Mouse (Mus musculus) erythroid progenitor cell, adult 5-6 weeks (primary cell): ENCODE data around the gene Usp46. TPM values are rescaled to one million over a fixed set of nuclear protein-coding genes. Genes with fewer than 3 reads are reported as not detected.
"Not testable (repeated sequence)": the region's sequence is repeated elsewhere in the genome, so short reads cannot be mapped to it uniquely, and the experiment has no call there.

Experiments
- ATAC-seq: replicated peaks from 2 replicates; pipeline ENCODE4 v1.8.0; 2016; ENCODE audit warnings: moderate number of reproducible peaks, mild to moderate bottlenecking, moderate TSS enrichment, inconsistent platforms; ENCODE audit not compliant: poor library complexity, low FRiP score, severe bottlenecking
- total RNA-seq, 2 experiments: library from RNA; stranded (forward) in 1 of 2; stranded (reverse) in 1 of 2; fragments of 150-400 nt in 1 of 2; fragments of 186-747, 209-891 nt in 1 of 2; gene quantifications; 2 replicates each; pipeline versions ENCODE4 v1.2.3 to v1.2.4; 2015 to 2017; ENCODE audit warnings: low replicate concordance in 2 of 2

The Usp46 gene
- total RNA-seq, 2 experiments from 2014 or later, result 73.0 to 141 TPM

DNA sequence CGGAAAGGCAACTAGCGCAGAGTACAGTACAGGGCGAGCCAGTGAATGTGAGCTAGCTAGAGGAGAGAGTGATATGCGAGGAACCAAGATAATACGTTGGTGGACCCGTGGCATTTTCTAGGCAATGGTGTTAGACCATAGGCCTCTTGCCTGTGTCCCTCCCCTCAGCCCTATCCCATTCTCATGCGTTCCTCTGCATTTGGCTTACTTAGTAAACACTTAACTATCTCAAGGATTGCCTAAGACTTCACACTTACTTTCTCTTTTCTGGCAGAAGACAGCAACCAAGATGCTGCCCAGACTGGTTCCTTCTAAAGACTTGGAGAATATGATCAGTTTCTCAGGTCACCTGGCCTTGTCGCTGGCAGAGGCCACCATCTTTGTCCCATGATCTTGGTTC lies 98.9 kb downstream of the Usp46 start:
- ATAC-seq, result no peak

DNA sequence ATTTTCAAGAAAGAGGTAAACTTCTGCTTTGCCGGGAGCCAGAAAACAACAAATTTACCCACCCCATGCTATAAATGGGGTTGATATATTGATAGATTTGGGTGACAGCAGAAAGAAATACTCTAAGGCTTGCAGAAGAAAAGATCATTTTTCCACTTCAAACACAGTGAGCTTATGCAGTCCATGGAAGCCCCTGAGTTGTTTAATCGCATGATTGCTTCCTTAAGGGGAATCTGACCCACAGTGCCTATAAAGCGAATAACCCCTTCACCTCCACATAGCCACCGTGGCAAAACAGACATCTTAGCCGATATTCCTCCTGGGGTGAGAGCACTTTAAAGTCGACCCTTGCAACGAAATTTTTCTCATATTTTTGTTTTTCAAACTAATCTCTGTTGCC lies 108.5 kb downstream of the Usp46 start:
- ATAC-seq, result no peak

DNA sequence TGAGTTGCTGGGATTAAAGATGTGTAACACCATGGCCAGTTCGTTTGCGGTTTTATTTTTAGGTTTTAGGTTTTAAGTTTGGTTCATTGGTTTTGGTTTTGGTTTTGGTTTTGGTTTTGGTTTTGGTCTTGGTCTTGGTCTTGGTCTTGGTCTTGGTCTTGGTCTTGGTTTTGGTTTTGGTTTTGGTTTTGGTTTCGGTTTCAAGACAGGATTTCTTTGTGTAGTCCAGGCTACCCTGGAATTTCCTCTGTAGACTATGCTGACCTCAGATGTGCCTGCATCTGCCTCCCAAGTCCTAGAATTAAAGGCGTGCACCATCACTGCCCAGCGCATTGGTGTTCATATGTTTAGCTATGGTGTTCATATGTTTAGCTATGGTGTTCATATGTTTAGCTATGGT lies 109.6 kb downstream of the Usp46 start:
- ATAC-seq, result not testable (repeated sequence)

DNA sequence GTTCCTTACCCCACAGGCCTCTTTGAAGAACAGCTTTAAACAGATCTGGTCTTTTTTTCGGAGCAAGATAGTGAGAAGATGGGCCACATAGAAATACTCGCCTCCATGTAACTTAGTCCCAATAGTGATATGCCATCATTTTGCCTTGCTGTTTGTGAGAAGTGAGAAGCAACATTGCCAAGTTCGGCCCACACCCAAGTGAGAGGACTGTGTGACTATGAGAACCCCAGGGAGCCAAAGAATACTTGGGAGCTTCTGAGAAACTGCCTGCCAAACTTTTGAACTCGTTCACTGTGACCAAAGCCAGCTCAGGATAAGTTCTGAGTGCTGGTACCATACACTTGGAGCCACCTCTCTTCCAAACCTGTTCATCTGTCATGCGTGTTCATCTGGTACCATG lies 110.1 kb downstream of the Usp46 start:
- ATAC-seq, result no peak

DNA sequence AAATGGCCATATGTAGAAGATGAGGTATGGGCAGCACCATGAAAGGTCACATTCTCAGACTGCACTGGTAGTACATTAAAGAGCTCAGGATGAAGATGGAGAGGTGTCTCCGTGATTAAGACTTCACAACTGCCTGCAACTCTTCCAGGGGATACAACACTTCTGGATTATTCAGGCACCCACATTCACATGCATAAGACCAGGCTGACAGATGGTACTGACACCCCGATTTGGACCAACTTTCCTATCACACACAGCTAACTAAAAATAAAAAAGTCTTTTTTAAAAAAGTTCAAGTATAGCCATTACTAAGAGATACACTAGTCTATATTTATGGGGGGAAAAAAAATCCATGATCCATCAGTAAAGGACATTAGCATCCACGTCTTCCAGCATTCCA lies 112.5 kb downstream of the Usp46 start:
- no peak for ATAC-seq

DNA sequence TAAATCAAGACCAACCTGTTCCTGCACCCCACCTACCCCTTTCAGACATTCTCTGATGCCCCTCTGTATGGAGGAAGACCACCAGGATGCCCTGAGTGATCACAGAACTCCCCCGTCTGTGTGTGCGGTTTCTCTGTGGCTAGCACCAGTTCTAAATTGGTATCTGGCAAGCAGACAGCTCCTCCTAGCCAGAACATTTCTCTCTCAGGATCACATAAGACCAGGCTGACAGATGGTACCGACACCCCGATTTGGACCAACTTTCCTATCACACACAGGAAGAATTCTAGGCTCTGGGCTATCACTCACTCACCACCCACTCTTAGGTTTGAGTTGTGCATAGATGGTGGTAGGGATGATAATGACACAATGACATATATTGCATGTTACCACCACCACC lies 113.2 kb downstream of the Usp46 start:
- no peak for ATAC-seq

DNA sequence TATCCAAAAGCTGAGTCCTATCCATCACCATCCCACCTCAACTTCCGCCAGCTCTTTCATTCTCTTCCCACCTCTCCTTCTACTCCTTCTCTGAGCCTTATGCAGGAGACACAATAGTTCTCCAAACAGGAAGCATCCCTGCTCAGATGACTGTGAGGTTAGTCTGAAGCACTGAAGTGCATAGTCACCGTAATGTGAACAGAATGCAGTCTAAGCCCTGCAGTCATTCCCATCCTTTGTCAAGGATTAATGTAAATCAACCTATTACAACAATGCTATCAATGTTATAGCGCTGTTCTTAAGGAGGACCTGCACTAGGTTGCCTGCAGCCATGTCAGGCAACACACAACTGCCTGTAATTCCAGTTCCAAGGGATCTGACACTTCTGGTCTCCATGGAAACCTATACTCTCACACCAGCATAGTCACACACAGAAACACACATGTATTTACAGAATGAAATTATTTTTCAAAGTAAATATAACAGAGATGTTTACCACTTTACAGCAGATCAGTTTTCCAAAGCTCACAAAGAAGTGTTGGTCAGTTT lies 115.1 kb downstream of the Usp46 start:
- no peak for ATAC-seq

DNA sequence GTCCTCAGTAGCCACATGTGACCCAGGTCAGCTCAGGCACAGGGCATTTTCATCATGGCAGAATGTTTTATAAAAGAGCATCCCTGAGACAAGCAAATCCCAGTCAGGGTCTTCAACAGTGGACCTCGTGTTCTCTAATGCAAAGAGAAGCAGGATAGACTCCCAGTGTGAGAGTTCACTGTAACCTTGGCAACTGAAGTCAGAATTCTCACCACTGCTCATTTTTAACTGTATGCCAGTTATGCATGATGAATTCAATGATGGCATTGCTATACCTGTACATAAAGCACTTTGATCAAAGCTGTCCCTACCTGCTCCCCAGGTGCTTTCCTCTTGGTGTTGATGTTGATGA lies 116.6 kb downstream of the Usp46 start:
- ATAC-seq, result no peak

DNA sequence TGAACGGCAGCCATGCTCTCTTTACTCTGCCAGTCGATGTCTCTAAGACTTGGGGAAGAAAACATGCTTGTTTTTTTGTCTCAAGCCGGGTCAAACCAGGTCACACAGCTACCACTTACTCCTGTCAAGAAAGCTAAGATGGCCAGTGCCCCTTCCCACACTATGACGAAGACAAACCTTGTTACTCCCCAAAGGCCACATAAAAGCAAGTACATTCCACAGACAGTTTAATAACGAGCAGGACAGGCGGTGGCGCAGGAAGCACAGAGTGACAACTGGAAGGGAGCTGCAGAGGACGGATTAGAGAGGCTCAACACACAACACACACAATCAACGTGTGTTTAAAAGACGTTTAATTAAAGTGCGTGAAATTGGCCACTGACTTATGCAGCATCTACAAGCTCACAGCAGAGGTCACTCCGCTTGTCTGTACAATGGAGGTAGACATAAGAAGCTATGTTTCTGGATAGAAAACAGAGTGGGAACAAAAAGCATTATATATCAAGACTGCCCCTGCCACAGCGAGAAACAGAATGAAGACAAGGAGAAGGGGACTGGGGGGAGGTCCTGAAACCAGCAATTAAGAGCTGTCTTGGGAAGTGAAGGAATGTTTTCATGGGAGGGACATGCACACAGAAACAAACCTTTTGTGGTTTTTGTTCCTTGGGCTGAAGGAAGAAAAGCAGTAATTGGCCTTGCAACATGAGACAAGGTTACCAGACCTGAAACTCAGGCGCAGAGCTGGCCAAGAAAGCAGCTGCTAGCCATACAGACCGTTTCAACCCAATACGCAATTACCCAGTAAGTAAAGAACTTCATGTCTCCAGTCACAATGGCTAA lies 117.2 kb downstream of the Usp46 start:
- no peak for ATAC-seq

Other genes starting within 250 kb of the Usp46 start
- gene Rasl11b, start 126.9 kb upstream of the Usp46 start, total RNA-seq (2015; ENCODE audit: low replicate concordance), result not detected in 2 replicates
- gene Rasl11b, start 126.9 kb upstream of the Usp46 start, total RNA-seq (2017; ENCODE audit: low replicate concordance), result not detected in 2 replicates